Mouse (Mus musculus): ENCODE data around the gene Map3k20. TPM values are rescaled to one million over a fixed set of nuclear protein-coding genes. Genes with fewer than 3 reads are reported as not detected.
A peak's percentile ranks its signal among the peaks of the same experiment; 100 is the strongest.

Map3k20 gene
- polyA plus RNA-seq, 1 experiment, result 35.9 TPM

- WGBS, result 62% methylated on average over 6 of the region's 6 CpGs
- DNase-seq, result no peak
- Histone ChIP-seq H3K4me1 (ENCODE audit: control insufficient read depth, insufficient read depth, low read length) (no peaks in the 10 kb centered on the region), H3K4me3 (replicated peaks; ENCODE audit: extremely low read depth, low read depth, low read length) (no peak overlapping the region)
- TF ChIP-seq POLR2A (IDR thresholded peaks at IDR 0.05; ENCODE audit: borderline replicate concordance, extremely low read depth, low read depth, low read length) (no peak), CTCF (IDR thresholded peaks at IDR 0.05; ENCODE audit: insufficient read depth, low read length) (no peak)
Observed at GRCm38 (mm10) chr2:72396934-72397333, 111.5 kb downstream of the Map3k20 start.

GRCm38 (mm10) chr2:72398227-72398626, 112.8 kb downstream of the Map3k20 start:
- H3K4me3 ChIP-seq (replicated peaks; ENCODE audit: extremely low read depth, low read depth, low read length), result no peak overlapping the region
- no peaks in the 10 kb centered on the region for H3K4me1 ChIP-seq (ENCODE audit: control insufficient read depth, insufficient read depth, low read length)
- TF ChIP-seq POLR2A (IDR thresholded peaks at IDR 0.05; ENCODE audit: borderline replicate concordance, extremely low read depth, low read depth, low read length) (no peak), CTCF (IDR thresholded peaks at IDR 0.05; ENCODE audit: insufficient read depth, low read length) (peak; percentile 90)
- peak; percentile 70 for DNase-seq
- WGBS, result 27% methylated on average over 13 of the region's 13 CpGs

DNA sequence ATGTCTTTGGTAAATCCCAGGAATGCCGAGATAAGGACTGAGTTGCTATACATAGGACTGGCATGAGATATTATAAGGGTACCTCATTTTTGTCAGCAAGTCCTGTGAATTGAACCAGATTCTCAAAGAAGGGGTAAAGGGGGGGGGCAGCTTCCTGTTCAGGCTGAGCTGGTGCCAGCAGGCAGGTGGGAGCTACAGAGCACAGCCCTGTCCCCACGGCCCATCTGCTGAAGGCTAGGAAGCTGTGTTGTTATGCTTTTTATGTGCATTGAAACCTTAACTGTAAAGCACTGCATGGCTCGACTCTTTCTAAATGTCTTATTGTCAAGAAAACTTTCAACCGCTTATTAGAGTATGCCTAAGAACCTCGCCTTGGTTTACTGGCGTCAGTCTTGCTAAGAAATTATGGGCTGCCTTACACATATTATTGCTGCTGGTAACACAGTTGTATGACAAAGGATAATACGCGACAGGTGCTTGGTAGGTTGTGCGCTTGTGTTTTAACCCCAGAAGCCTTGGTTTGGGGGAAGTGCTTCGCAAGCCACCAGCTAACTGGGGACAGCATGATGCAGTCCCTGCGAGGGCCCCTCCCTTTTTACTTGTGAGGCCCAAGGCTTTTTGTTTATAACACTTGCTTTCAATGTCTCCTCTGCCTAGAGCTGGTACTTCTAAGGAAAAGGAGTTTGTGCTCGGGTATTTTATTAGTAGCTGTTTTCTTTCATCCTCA, 114.2 kb downstream of the Map3k20 start:
- Histone ChIP-seq H3K4me1 (ENCODE audit: control insufficient read depth, insufficient read depth, low read length) (no peaks in the 10 kb centered on the region), H3K4me3 (replicated peaks; ENCODE audit: extremely low read depth, low read depth, low read length) (no peak overlapping the region)
- TF ChIP-seq CTCF (IDR thresholded peaks at IDR 0.05; ENCODE audit: insufficient read depth, low read length) (no peak), POLR2A (IDR thresholded peaks at IDR 0.05; ENCODE audit: borderline replicate concordance, extremely low read depth, low read depth, low read length) (no peak)
- DNase-seq, result no peak
- 79% methylated on average over 12 of the region's 12 CpGs for WGBS

DNA sequence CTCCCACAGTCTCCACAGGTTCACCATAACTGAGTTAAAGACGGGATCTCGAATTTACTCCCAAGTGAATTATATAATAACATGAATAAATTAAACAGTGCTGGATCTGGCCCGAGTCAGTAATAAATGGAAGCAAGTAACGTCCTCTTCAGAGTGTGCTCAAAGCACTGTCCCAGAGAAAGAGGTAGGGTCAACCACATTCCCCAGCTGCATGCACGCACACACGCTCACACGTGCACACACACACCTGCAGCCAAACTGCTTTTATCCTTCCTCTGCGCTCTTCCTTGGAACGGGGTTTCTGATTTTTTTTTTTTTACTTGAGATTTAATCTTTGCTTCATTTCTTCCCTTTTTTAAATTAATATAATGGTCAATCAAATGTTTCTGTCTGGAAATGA, 115.9 kb downstream of the Map3k20 start:
- no peak for DNase-seq
- Histone ChIP-seq H3K4me3 (replicated peaks; ENCODE audit: extremely low read depth, low read depth, low read length) (no peak overlapping the region), H3K4me1 (ENCODE audit: control insufficient read depth, insufficient read depth, low read length) (no peaks in the 10 kb centered on the region)
- TF ChIP-seq CTCF (IDR thresholded peaks at IDR 0.05; ENCODE audit: insufficient read depth, low read length) (no peak), POLR2A (IDR thresholded peaks at IDR 0.05; ENCODE audit: borderline replicate concordance, extremely low read depth, low read depth, low read length) (no peak)
- WGBS, result 79% methylated on average over 9 of the region's 9 CpGs

GRCm38 (mm10) chr2:72405621-72406555, 120.5 kb downstream of the Map3k20 start:
- 0 out of 2 replicates have a peak, but pooled peaks cover 2% of the 10 kb centered on the region for H3K4me1 ChIP-seq (ENCODE audit: control insufficient read depth, insufficient read depth, low read length)
- no peak for DNase-seq
- no peak for TF ChIP-seq POLR2A (IDR thresholded peaks at IDR 0.05; ENCODE audit: borderline replicate concordance, extremely low read depth, low read depth, low read length)
- TF ChIP-seq CTCF (IDR thresholded peaks at IDR 0.05; ENCODE audit: insufficient read depth, low read length), result no peak
- no peak overlapping the region for H3K4me3 ChIP-seq (replicated peaks; ENCODE audit: extremely low read depth, low read depth, low read length)
- WGBS, result 71% methylated on average over 12 of the region's 12 CpGs

DNA sequence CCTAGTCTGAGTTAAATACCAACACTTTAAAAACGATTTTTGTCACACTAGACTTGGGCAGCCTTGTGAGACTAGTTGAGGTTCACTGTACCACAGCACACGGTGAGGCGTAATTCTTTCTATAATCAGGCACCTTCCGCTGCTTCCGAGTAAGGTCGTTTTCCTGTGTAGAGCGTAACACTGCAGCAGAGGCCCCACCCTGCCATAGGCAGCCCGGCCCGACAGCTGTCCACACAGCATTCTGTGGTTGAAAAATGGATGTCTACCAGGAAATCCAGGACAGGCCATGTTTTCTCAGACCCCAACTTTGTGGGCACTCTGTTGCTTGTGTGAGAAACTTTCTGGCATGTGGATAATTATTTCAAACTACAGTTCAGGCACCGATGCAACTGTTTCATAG, 121.3 kb downstream of the Map3k20 start:
- 0 out of 2 replicates have a peak, but pooled peaks cover 2% of the 10 kb centered on the region for H3K4me1 ChIP-seq (ENCODE audit: control insufficient read depth, insufficient read depth, low read length)
- H3K4me3 ChIP-seq (replicated peaks; ENCODE audit: extremely low read depth, low read depth, low read length), result no peak overlapping the region
- 46% methylated on average over 10 of the region's 10 CpGs for WGBS
- TF ChIP-seq CTCF (IDR thresholded peaks at IDR 0.05; ENCODE audit: insufficient read depth, low read length) (no peak), POLR2A (IDR thresholded peaks at IDR 0.05; ENCODE audit: borderline replicate concordance, extremely low read depth, low read depth, low read length) (no peak)
- no peak for DNase-seq

GRCm38 (mm10) chr2:72407341-72408092, 122.1 kb downstream of the Map3k20 start:
- H3K4me3 ChIP-seq (replicated peaks; ENCODE audit: extremely low read depth, low read depth, low read length), result no peak overlapping the region
- no peak for TF ChIP-seq CTCF (IDR thresholded peaks at IDR 0.05; ENCODE audit: insufficient read depth, low read length)
- TF ChIP-seq POLR2A (IDR thresholded peaks at IDR 0.05; ENCODE audit: borderline replicate concordance, extremely low read depth, low read depth, low read length), result no peak
- no peak for DNase-seq
- 73% methylated on average over 17 of the region's 17 CpGs for WGBS
- 0 out of 2 replicates have a peak, but pooled peaks cover 2% of the 10 kb centered on the region for H3K4me1 ChIP-seq (ENCODE audit: control insufficient read depth, insufficient read depth, low read length)

DNA sequence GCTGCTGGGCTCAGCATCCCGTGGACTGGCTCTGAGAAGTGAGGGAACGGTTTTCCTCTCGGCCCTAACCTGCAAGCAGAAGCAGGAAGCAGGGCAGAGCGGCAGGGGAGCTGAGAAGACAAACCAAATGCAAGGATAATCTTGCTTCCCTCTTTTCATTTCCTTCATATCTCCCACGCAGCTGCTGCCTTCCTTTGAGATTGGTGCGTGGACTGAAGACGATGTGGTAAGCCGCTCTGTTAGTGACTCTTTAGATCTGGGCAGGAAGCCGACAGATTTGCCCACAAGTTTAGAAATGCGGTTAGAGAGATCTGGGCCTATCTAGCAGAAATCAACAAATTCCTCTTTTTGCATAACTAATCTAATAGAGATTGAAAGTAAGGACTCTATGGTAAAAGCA, 124.5 kb downstream of the Map3k20 start:
- Histone ChIP-seq H3K4me1 (ENCODE audit: control insufficient read depth, insufficient read depth, low read length) (0 out of 2 replicates have a peak, but pooled peaks cover 2% of the 10 kb centered on the region), H3K4me3 (replicated peaks; ENCODE audit: extremely low read depth, low read depth, low read length) (no peak overlapping the region)
- no peak for TF ChIP-seq CTCF (IDR thresholded peaks at IDR 0.05; ENCODE audit: insufficient read depth, low read length)
- TF ChIP-seq POLR2A (IDR thresholded peaks at IDR 0.05; ENCODE audit: borderline replicate concordance, extremely low read depth, low read depth, low read length), result no peak
- no peak for DNase-seq
- WGBS, result 76% methylated on average over 10 of the region's 10 CpGs

GRCm38 (mm10) chr2:72412266-72412665, 126.8 kb downstream of the Map3k20 start:
- 81% methylated on average over 4 of the region's 4 CpGs for WGBS

More at GRCm38 (mm10) chr2:72412266-72412665, 126.8 kb downstream of the Map3k20 start:
- Histone ChIP-seq H3K4me1 (ENCODE audit: control insufficient read depth, insufficient read depth, low read length) (no peaks in the 10 kb centered on the region), H3K4me3 (replicated peaks; ENCODE audit: extremely low read depth, low read depth, low read length) (no peak overlapping the region)
- no peak for DNase-seq
- no peak for TF ChIP-seq CTCF (IDR thresholded peaks at IDR 0.05; ENCODE audit: insufficient read depth, low read length)
- no peak for TF ChIP-seq POLR2A (IDR thresholded peaks at IDR 0.05; ENCODE audit: borderline replicate concordance, extremely low read depth, low read depth, low read length)

Measured in lung, adult 2 months (tissue).